Mouse (Mus musculus) embryo, embryonic 9.5 days (tissue): ENCODE results near the gene 0610012G03Rik.

Experiments used
- DNase-seq: peaks from one replicate; pipeline ENCODE4 v3.0.0-alpha.2; 2017; ENCODE audit errors: extremely low spot score

0610012G03Rik gene

GRCm38 (mm10) chr16:31932840-31933697 is 15.2 kb downstream of the 0610012G03Rik start:
- DNase-seq, result peak; percentile 87

- no peak for DNase-seq
Measured at GRCm38 (mm10) chr16:31932255-31932654, 16.0 kb downstream of the 0610012G03Rik start.

- no peak for DNase-seq
Measured at GRCm38 (mm10) chr16:31931330-31931729, 17.0 kb downstream of the 0610012G03Rik start.

- no peak for DNase-seq
Measured at GRCm38 (mm10) chr16:31927412-31927811, 20.9 kb downstream of the 0610012G03Rik start.

GRCm38 (mm10) chr16:31926547-31927182 is 21.6 kb downstream of the 0610012G03Rik start:
- DNase-seq, result no peak

GRCm38 (mm10) chr16:31926091-31926490 is 22.2 kb downstream of the 0610012G03Rik start:
- DNase-seq, result no peak

- DNase-seq, result no peak
Measured at GRCm38 (mm10) chr16:31924368-31924767, 23.9 kb downstream of the 0610012G03Rik start.

- DNase-seq, result peak; percentile 79
Measured at GRCm38 (mm10) chr16:31918248-31918724, 30.0 kb downstream of the 0610012G03Rik start.

GRCm38 (mm10) chr16:31917776-31918175 is 30.5 kb downstream of the 0610012G03Rik start:
- DNase-seq, result no peak

GRCm38 (mm10) chr16:31910281-31910847 is 37.9 kb downstream of the 0610012G03Rik start:
- no peak for DNase-seq

- DNase-seq, result no peak
Measured at GRCm38 (mm10) chr16:31908959-31909358, 39.3 kb downstream of the 0610012G03Rik start.

GRCm38 (mm10) chr16:31906896-31907295 is 41.4 kb downstream of the 0610012G03Rik start:
- peak; percentile 28 for DNase-seq

- DNase-seq, result no peak
Measured at GRCm38 (mm10) chr16:31905891-31906825, 42.1 kb downstream of the 0610012G03Rik start.

- DNase-seq, result no peak
Measured at GRCm38 (mm10) chr16:31905331-31905730, 43.0 kb downstream of the 0610012G03Rik start.

- no peak for DNase-seq
Measured at GRCm38 (mm10) chr16:31903239-31903638, 45.1 kb downstream of the 0610012G03Rik start.

- DNase-seq, result no peak
Measured at GRCm38 (mm10) chr16:31901886-31902285, 46.4 kb downstream of the 0610012G03Rik start.

- no peak for DNase-seq
Measured at GRCm38 (mm10) chr16:31898546-31899326, 49.6 kb downstream of the 0610012G03Rik start.
